Mouse (Mus musculus): Measurements from ENCODE around the gene Pam16.

DNA sequence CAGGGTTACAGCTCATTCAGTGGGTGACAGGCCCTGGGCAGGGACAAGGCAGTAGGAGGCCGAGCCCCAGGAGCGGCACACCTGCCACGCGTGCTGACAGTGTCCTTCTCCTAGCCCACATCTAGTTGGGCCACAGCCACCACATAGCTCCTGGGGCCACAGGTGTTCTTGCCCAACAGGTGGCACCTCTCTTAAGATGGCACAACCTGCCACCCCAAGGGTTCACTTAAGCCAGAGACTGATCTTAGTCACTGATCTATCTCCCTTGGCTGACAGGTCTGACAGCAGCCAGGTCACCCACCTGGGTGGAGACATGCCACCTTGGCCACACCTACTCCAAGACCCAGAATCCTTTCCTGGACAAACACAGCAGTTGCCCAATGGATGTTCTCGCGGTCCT, 18.1 kb upstream of the Pam16 start:
- no peak for TF ChIP-seq CTCF (IDR thresholded peaks at IDR 0.05; ENCODE audit: control insufficient read depth, insufficient read depth, insufficient read length)
- TF ChIP-seq USF1 (IDR thresholded peaks at IDR 0.05; ENCODE audit: low read depth), result no peak

Measured in C2C12 (cell line).